Mouse (Mus musculus) right cerebral cortex, postnatal 36 days (tissue): ENCODE data around the gene Supt3.

Experiments used
- DNase-seq, 2 experiments: peaks; one replicate each; pipeline ENCODE4 v3.0.0; 2022; ENCODE audit warnings: low spot score in 2 of 2, mixed read lengths in 1 of 2

The Supt3 gene

DNA sequence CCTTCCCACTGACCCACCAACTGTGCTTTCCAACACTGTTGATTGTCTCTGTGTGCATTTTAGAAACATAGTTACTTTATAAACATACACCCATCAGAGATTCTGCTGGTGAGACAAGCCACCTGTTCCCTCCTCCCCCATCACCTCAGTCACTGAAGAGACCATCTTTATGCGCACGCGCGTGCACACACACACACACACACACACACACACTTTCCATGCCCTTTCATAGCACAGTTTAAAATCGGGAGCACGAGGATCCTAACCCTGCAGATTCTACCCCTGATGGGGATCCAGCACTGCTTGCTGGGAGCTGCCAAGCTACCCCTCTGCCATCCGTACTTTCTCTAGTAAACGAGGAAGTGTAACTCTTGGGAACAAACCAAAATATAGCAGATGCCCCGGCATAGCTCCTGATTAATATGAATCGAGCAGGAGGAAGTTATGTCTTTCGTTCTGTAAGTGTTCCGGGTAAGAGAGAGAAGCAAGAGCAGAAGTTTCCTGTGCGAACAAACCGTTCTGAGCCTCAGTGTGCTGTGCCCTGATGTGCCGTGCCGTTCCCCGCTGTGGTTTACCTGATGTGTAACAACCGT lies 342.8 kb downstream of the Supt3 start:
- no peak for DNase-seq

DNA sequence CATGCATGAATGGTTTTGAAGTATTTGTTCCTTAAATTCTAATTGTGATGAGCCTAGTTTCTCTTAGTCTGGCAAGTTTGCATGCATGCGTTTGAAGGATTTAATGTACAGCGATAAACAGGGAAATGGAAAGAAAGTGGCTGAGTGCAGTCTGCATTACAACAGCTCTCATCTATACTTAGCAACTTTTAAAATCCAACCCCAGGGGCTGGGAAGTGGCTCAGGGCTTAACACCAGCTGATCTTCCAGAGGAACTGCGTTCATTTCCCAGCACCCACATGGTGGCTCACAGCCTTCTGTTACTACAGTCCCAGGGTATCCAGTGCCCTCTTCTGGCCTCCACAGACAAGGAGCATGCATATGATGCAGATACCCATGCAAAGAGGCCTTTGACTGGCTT lies 346.9 kb downstream of the Supt3 start:
- DNase-seq, result no peak

DNA sequence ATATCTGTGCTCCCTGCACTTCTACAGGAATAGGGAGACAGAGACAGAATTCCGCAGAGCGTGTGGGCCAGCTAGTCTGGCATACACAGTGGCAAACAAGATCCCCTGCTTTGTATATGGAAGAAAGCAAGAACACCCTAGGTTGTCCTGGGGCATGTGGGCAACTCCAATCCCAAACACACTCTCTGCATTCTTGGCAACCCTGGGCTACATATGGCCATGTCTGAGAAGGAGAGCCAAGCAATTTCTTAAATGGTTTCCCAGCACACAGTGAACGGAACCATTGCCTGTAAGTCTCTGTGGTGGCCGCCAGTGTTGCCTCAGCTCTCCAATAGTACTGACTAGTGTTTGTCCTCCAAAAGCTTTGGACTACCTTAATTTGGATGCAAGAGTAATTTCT lies 351.7 kb downstream of the Supt3 start:
- no peak for DNase-seq

DNA sequence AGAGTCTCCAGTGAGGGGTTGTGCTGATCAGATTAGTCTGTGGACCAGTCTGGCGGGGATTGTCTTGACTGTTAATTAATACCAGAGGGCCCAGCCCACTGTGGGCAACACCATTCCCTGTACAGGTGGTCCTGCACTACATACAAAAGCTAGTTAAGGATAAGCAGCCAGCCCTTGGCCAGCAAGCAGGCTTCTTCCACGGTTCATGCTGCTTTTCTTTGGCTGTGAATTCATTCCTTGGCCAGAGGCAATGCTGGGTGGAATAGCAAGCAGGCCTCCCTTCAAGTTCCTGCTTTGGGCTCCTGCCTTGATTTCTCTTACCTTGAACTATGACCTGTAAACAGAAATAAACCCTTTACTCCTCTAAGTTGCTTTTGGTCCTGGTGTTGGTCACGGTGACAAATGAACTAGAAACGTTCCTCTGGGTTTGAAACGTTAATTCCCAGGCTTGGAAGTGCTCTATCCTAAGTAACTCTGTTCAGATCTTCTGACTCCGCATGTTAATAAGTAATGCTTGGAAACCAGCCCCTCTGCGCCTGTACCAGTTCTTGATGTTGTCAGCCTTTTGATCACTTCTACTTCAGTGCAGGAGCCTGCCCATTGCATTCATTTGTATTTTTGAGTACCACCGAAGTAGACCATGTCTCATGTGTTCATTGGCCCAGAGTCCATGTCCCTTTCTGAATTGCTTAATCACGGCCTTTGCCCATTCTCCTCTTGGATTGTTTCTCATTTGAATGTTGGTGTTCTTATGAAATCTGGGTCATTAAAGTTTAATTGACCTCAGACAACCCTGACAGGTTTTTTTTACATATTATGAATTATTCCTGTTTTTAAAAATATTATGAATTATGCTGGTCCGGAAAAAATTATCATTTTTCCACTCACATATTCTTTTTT lies 356.8 kb downstream of the Supt3 start:
- no peak for DNase-seq

DNA sequence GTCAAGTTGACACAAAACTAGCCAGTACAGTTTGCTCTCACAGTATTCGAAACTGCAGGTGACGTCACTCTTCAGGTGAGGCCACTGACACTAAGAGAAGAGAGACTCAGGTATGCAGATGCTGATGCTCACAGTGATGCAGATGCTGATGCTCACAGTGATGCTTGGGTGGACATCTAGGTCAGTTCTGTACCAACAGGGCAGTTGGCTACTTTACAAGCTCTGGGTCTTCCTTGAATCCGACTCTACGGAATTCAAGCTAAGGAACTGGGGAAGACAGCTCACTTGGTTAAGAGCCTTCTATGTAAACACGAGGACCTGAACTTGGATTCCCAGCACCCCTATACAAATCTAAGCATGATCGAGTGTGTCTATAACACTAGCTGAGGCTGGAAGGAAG lies 359.5 kb downstream of the Supt3 start:
- DNase-seq, result no peak

DNA sequence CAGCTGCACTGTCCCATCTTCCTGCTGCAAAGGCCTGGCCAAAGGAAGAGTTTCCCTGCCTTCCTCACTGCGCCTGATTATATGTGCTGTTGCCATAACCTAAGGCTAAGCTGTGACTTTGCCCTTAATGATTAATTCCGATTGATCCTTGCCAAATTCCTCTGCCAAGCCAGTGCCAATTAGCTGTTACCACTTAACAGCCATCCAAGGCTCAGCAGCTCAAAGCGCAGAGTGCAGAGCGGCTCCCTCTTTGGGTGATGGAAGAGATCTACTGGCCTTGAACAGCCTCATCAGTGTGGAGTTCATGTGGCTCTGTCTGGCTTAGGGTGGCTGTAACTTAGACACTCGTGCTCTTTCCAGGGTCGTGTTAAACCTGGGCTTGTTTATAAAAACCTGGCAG lies 366.1 kb downstream of the Supt3 start:
- DNase-seq, result no peak

DNA sequence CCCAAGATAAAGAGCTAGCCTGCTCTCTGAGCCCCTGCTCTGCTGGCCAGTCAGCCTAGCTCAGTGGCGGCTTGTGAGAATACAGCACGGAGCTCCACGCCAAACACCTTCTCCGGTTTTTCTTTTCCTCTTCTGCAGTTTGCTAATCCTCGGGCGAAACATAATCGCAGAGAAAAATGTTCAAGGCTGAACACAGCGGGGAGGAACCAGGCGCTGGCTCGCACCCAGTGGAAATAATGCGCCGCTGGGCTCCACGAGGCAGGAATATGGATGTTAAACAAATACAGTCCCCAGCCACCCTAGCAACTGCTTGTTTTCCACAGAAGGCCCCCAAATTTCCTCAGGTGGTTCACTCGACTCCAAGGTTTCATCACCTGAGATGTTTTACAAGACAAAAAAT lies 367.7 kb downstream of the Supt3 start:
- no peak for DNase-seq

DNA sequence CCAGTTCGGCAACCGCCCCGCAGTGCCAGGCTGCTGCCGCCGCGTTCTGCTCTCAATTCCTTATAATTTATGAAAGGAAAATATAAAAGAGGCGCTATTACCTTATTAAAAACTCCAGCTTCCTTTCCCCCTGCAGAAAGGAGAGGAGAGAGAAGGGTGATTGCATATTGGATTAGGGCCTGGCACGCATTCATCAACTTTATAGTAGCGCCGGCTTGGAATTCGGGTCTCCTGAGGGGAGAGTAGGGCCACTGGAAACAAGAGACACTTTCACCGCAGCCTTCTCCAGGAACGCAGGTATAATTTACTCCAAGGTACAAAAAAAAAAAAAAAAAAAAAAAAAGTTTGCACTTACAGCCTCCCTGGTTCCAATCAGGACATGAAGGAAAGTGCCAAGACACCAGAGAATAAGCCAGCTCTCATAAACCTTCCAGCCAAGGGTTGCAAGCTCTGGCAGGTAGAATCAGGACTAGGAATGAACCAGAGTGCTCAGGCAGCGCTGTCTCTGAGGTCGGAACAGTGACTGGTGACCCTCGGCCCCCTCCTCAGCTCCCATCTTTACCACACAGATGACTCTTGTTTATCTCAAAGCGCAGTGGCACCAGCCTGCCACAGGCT lies 374.5 kb downstream of the Supt3 start:
- no peak for DNase-seq

DNA sequence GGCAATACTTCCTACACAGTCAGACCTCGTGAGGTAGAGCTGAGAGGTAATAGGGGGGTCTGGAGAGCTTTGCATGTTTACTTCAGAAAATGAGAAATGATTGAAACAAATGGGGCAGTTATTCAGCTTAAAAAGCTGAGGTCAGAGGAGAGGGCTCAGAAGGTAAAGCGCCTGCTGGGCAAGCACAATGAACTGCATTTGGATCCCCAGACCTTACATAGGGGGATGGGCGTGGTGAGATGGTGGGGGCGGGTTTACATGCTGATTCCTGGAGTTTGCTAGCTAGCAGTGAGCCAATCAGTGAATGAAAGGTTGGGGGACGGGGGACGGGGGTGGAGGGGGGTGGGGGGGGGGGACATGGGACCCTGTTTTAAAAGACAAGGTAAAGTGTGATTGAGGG lies 376.8 kb downstream of the Supt3 start:
- no peak for DNase-seq

DNA sequence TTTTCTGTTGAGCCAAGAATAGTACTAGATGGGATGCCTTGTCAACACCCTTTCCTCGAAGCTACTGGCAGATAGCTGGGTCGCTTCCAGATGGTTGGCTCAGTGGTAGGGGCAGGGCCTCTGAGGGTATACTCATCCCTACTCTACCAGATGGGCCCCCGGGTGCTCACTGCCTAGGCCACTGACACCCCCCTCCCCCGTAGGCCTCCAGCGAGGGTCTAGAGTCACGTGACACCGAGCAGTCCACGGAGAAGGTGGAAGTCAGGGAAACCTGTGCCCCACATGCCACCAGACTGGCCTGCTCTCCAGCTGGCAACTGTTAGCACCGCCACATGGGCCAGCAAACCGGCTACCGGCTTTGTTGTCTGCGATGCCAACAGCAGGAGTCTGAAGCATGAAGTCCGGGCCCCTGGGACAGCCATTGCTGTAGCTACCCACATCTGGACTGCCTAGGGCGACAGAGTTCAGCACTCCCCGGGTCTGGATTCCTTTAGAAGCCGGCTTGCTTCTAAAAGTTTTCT lies 381.3 kb downstream of the Supt3 start:
- no peak for DNase-seq

DNA sequence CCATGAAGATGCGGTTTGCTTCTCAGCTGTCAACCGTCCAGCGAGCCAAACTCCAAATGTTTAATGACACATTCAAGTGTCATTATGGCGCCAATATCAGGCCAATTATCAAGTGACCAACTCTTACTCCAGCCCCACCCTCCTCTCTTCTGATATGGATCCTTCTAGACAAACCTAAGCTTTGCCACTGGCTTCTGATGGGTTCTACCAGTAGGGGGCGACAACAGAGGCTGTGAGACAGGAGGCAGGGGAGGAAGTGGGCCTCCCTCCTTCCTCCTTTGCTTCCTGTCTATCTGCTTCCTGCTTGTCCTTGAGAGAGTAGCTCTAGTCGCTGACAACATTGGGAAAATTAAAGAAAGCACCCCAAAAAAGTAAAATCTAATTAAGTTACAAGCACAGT lies 383.7 kb downstream of the Supt3 start:
- no peak for DNase-seq

DNA sequence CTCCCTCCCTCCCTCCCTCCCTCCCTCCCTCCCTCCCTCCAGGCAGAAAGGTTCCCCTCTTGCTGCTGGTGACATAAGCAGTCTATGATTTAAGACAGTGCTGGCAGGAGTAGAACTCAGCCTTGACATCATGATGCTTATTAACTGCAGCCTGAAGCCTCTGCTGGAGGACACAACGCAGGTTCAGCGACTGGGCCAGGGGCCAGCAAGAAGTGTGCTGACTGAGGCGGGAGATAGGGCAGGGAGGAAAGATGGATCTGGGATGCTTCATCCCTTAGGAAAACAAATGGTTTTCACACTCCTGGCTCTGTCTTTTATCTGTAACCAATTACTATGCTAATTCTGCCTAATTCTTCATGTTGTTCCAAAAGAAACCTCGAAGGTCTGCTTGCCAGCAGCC lies 388.8 kb downstream of the Supt3 start:
- DNase-seq, result no peak
